Mouse (Mus musculus): Measurements from ENCODE around the gene Mrpl49.

GRCm38 (mm10) chr19:6082156-6082555 lies 24.6 kb upstream of the Mrpl49 start, which contains the start of gene Gm28374:
- TF ChIP-seq CTCF (conservative IDR thresholded peaks at IDR 0.05; ENCODE audit: insufficient read depth, insufficient read length, low read depth, low read length), result no peak
- no peak for TF ChIP-seq POLR2A (IDR thresholded peaks at IDR 0.05; ENCODE audit: low read depth, low read length)

Measured in kidney, adult 2 months (tissue).